ENCODE assay signal across 12 mouse cellular contexts in genomic region chr2:18860686-18861085, GRCm38 (mm10).
DNase-seq lines count a peak whose midpoint lies in the region; ATAC-seq lines count a peak whose summit lies in the region.
"Had no signal": no experiment of that assay in that cellular context is flagged by ENCODE, and none has a peak within 500 bp of the region (broad histone marks: within the 10 kb centered on the region; RNA-seq: fewer than 3 reads in every experiment).

No protein-coding gene starts in this region.

- no peak for ATAC-seq in midbrain, embryonic 14.5 days (ENCODE audit: low FRiP score, low TSS enrichment)
- no peak for ATAC-seq in midbrain, embryonic 13.5 days
- ATAC-seq in forebrain, embryonic 11.5 days (replicated peaks; ENCODE audit: low FRiP score), result no peak
- ATAC-seq: Patski had no signal

- H3K4me1 ChIP-seq in midbrain, embryonic 14.5 days (ENCODE audit: control insufficient read depth, insufficient read depth, low read length), result peaks cover 10% of the 10 kb centered on the region
- peaks cover 30% of the 10 kb centered on the region for H3K4me1 ChIP-seq in midbrain, embryonic 13.5 days (replicated peaks)
- peaks cover 12% of the 10 kb centered on the region for H3K4me1 ChIP-seq in forebrain, embryonic 11.5 days (replicated peaks; ENCODE audit: control insufficient read depth, insufficient read depth, low read length)
- H3K4me1 ChIP-seq: stomach, embryonic 15.5 days had no signal

- no peaks in the 10 kb centered on the region for H3K9me3 ChIP-seq in midbrain, embryonic 14.5 days (ENCODE audit: control insufficient read depth, low read length)
- H3K9me3 ChIP-seq in midbrain, embryonic 13.5 days, result no peaks in the 10 kb centered on the region
- no peaks in the 10 kb centered on the region for H3K9me3 ChIP-seq in forebrain, embryonic 11.5 days (ENCODE audit: control insufficient read depth, low read length)
- H3K9me3 ChIP-seq: megakaryocyte, embryonic 14.5 days; stomach, embryonic 15.5 days had no signal

- H3K36me3 ChIP-seq in midbrain, embryonic 14.5 days (ENCODE audit: control insufficient read depth, insufficient read depth, low read length), result peaks cover 3% of the 10 kb centered on the region; the same call in 1 of the 2 replicates
- H3K36me3 ChIP-seq in midbrain, embryonic 13.5 days, result no peaks in the 10 kb centered on the region
- no peaks in the 10 kb centered on the region for H3K36me3 ChIP-seq in forebrain, embryonic 11.5 days (ENCODE audit: control insufficient read depth, insufficient read depth, low read length)
- H3K36me3 ChIP-seq: stomach, embryonic 15.5 days had no signal

- intact Hi-C loops in heart, postnatal 36 days (cut with DNase I), result no loop called here

- H3K4me3 ChIP-seq in midbrain, embryonic 14.5 days (replicated peaks; ENCODE audit: low read depth, low read length), result no peak overlapping the region
- H3K4me3 ChIP-seq in midbrain, embryonic 13.5 days (replicated peaks), result no peak overlapping the region
- no peak overlapping the region for H3K4me3 ChIP-seq in forebrain, embryonic 11.5 days (ENCODE audit: low read depth, low read length)
- H3K4me3 ChIP-seq: megakaryocyte, embryonic 14.5 days; stomach, embryonic 15.5 days had no signal

- H3K9ac ChIP-seq in midbrain, embryonic 14.5 days (replicated peaks; ENCODE audit: low read length), result no peak overlapping the region
- no peak overlapping the region for H3K9ac ChIP-seq in midbrain, embryonic 13.5 days (replicated peaks)
- no peak overlapping the region for H3K9ac ChIP-seq in forebrain, embryonic 11.5 days (ENCODE audit: low read length)
- H3K9ac ChIP-seq: stomach, embryonic 15.5 days had no signal

- H3K27me3 ChIP-seq in midbrain, embryonic 14.5 days (ENCODE audit: control insufficient read depth, insufficient read depth, low read length), result no peaks in the 10 kb centered on the region
- peaks cover 13% of the 10 kb centered on the region for H3K27me3 ChIP-seq in midbrain, embryonic 13.5 days
- H3K27me3 ChIP-seq in forebrain, embryonic 11.5 days (ENCODE audit: control insufficient read depth, insufficient read depth, low read length), result peaks cover 10% of the 10 kb centered on the region; the same call in 1 of the 2 replicates
- H3K27me3 ChIP-seq: megakaryocyte, embryonic 14.5 days; Patski; stomach, embryonic 15.5 days had no signal

- 0 out of 2 replicates have a peak overlapping the region, but pooled peaks have one; percentile 8 for H3K4me2 ChIP-seq in midbrain, embryonic 14.5 days (ENCODE audit: low read length)
- no peak overlapping the region for H3K4me2 ChIP-seq in midbrain, embryonic 13.5 days (replicated peaks)
- H3K4me2 ChIP-seq in forebrain, embryonic 11.5 days (ENCODE audit: low read depth, low read length, severe bottlenecking), result 0 out of 2 replicates have a peak overlapping the region, but pooled peaks have one; percentile 21
- H3K4me2 ChIP-seq: liver, embryonic 11.5 days; stomach, embryonic 15.5 days had no signal

- WGBS in midbrain, embryonic 14.5 days, result 9% methylated on average over 9 of the region's 9 CpGs
- 12% methylated on average over 9 of the region's 9 CpGs for WGBS in midbrain, embryonic 13.5 days
- WGBS in forebrain, embryonic 11.5 days, result 8% methylated on average over 9 of the region's 9 CpGs

- no peak overlapping the region for H3K27ac ChIP-seq in midbrain, embryonic 14.5 days (replicated peaks; ENCODE audit: low read depth, low read length)
- no peak overlapping the region for H3K27ac ChIP-seq in midbrain, embryonic 13.5 days
- no peak overlapping the region for H3K27ac ChIP-seq in forebrain, embryonic 11.5 days (ENCODE audit: low read depth, low read length)
- H3K27ac ChIP-seq: stomach, embryonic 15.5 days had no signal

- peak; percentile 72 for DNase-seq in heart, adult 11 months
- DNase-seq in heart, postnatal 36 days, result no peak
- peak; percentile 69 for DNase-seq in midbrain, embryonic 14.5 days
- peak; percentile 57 for DNase-seq in forebrain, embryonic 11.5 days (ENCODE audit: low spot score)
- DNase-seq in retina, postnatal 1 day, result peak; percentile 57
- no peak for DNase-seq in frontal cortex, adult 2 months (ENCODE audit: extremely low spot score in 1 of 2, low spot score in 1 of 2)
- DNase-seq in frontal cortex, postnatal 14 days (ENCODE audit: low spot score in 2 of 2), result no peak

Comparison
In these comparisons a context has a peak if more than half of its experiments do, and no peak if none do; other contexts are left out.
1. DNase-seq: peak in heart, adult 11 months (single experiment), midbrain, embryonic 14.5 days (single experiment), forebrain, embryonic 11.5 days (single experiment) and retina, postnatal 1 day (single experiment); none in heart, postnatal 36 days (0 of 2), frontal cortex, adult 2 months (0 of 2) and frontal cortex, postnatal 14 days (0 of 2).